Mouse (Mus musculus) layer of hippocampus, adult 11-12 months (tissue): ENCODE results near the gene Rnf130.

ENCODE experiments used
- DNase-seq: peaks from one replicate; pipeline ENCODE4 v3.0.0; 2022; ENCODE audit warnings: low spot score

The Rnf130 gene

DNA sequence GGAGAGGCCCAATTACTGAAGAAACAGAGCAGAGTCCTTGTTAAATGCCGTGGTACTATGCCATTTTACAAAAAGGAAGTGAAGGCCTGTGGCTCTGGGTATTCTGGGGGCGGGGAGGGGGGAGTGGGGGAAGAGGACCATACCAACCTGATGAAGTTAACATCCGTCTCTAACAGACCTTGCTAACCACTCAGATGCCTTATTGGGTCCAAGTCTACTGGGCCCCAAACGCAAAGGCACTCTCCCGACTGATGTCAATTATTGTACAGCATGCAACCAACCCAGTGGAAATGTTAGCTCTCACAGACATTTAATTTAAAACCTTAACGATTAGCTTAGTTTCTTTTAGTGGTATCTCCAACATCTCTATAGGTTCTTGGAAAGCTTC is 707 bp upstream of the Rnf130 start:
- DNase-seq, result no peak

DNA sequence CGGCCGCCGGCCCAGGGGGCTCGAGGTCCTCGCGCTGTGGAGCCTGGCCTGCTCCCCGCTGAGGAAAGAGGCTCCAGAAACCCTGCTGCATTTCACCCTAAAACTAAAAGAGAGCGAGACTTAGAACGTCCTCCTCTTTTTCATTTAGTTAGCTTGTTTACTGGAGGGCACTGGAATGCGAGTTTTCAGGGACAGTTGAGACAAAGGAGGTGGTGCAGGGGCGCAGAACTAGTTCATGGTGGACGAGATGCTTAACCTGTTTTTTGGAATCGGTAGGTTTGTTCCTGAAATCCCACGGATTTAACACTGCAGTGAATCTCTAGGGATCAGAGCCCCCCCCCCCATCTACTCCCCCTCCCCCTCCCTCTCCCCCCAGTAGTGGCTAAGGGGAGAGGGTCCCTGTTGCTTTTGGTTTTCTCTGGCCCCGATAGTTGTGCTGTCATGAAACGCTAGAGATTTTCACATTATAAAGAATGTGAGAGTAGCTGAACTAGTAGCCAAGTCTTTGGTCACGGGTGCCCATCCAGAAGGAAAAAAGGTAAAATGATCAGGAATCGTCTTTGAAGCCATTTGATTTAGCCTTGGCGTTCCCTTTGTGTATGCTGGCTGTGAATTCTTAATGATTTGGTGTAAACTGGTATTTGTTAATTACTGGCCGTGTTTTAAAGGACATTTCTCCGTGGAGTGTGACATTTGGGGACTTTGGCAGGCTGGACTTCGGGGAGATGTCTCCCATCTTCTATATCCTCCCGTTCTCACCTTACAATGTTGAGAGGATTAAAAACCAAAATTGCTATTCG is 775 bp downstream of the Rnf130 start:
- no peak for DNase-seq

DNA sequence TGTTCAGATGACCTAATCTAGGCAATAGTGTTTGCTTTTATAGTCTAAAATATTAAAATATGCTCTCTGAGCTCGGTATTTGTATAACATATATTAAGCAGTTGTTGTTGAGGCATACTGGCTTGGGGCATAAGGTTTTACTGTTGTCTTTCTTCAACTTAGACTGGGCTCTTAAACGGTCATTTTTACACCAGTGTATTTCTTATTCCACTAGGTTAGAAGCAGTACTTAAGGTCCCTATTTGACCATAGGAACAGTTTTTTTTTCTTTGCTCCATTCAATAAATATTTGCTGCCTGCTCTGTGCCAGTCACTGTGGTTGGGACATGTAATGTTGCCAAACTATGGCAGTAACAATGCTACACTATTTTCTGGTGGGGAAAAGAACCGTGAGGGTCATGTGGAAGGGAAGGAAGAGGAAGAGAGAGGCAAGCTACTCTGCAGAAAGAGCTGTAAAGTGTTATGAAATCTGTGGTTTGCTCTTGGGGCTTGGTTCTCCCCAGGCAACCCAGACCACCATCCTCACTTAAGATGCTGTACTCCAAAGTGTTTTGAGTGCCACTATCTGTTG is 1.5 kb downstream of the Rnf130 start:
- peak; percentile 11 for DNase-seq

DNA sequence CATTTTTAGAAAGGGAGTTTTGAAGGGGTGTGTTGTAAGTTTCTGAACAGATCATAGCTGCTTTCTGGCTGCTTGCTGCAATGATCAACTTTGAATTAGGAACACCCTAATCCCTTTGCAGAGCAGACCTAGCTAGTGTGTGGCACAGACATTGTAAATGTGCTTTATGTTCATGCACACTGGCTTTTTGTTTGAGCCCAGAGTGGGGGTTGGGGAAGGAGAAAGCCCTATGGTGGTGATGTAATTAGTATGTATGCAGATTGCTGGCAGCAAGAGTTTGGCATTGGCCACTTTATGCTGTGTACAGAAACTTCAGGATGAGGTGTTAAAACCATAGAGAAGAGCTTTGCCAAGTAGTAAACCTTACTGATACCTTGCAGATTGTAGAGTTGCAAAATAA is 3.3 kb downstream of the Rnf130 start:
- DNase-seq, result no peak

DNA sequence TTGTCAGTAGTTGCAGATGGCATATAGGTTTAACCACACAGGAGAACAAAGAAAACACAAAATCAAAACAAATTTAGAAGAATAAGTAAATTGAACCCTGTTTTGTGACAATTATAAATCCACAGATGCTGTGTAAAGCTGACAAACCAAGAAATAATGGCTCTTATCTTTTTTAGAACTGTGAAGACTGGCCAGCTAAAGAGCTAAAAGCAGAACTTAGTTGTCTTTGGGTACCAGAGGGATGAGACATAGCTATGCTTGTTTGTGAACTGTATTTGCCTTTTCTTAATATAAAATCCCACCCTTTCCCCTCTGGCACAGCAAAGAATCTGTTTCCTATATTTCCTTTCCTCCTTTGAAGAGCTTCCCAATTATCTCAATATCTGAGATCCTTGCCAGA is 9.0 kb downstream of the Rnf130 start:
- no peak for DNase-seq

DNA sequence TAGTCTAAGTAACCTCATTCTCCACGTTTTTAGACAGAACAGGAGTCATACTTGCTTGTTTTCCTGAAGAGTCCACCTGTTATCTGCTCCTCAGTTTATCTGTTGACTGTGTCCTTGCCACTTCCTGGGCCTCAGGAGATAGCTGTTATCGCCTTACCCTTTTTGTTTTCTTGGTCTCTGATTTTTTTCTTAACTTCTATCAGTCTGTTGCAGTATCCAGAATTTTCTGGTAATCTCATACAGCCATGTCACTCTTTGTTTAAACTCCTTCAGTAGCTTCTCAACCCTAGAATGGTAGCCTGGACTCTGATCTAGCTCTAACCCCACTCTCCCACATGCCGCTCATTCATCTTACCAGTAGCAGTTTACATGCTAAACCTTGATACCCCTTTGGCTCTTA is 10.6 kb downstream of the Rnf130 start:
- DNase-seq, result no peak

DNA sequence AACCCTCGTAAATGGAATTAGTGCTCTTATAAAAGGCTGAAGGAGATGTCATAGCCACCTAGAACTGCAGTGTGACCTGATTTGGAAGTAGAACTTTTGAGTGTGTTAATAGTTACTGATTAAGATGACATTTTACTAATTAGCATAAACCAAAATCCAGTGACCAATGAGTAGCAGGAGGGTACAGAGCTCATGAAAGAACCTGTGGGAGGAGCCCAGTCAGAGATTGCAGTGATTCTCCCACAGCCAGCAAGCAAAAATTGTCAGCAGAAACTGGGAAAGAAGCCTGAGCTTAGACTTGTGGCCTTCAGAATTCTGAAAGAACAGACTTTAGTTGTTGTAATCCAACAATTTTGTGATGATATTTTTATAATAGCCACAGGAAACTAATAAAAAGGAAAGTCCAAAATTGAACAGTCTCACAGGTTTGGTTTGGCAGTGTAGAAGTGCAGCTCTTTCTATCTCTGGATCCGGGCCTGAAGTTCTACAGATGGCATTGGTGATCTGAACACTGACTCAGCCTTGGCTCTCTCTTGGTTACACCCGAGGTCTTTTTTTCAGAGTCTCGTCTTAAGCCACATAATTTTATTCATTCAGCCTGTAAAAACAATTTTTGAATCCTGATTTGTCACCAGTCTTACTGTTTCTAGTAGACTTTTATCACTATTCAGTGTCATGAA is 11.8 kb downstream of the Rnf130 start:
- peak; percentile 15 for DNase-seq

DNA sequence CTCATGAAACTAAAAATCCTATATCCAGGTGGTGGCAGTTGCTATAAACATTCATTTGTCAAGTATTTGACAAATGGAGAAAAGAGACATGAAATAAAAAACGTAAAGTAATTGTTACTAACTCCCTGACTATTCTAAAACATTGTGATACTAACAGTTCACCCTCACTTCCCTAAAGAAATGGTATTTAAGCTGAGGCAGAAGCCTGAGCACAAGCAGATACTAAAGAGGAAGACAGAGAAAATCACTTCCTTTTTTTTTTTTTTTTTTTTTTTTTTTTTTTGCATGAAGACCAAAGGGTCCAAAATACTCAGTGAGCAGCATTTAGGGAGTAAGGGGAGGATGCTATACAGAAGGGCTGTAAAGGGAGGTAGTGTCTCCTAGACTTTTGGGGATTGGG is 13.6 kb downstream of the Rnf130 start:
- DNase-seq, result no peak

DNA sequence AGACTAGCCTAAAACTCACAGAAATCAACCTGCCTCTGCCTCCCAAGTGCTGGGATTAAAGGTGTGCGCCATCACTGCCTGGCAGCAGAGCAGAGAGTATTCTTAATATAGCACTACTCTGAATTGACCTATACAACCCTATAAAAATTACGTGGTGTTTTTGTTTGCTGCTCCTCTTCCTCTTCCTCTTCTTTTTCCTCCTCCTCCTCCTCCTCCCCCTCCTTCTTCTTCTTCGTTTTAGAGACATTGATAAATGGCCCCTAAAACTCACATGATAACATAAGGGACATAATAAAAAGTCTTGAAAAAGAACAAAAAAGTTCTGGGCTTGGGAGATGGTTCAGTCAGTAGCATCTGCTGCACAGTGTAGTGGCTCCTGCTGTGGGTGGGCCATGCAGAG is 16.0 kb downstream of the Rnf130 start:
- DNase-seq, result no peak

DNA sequence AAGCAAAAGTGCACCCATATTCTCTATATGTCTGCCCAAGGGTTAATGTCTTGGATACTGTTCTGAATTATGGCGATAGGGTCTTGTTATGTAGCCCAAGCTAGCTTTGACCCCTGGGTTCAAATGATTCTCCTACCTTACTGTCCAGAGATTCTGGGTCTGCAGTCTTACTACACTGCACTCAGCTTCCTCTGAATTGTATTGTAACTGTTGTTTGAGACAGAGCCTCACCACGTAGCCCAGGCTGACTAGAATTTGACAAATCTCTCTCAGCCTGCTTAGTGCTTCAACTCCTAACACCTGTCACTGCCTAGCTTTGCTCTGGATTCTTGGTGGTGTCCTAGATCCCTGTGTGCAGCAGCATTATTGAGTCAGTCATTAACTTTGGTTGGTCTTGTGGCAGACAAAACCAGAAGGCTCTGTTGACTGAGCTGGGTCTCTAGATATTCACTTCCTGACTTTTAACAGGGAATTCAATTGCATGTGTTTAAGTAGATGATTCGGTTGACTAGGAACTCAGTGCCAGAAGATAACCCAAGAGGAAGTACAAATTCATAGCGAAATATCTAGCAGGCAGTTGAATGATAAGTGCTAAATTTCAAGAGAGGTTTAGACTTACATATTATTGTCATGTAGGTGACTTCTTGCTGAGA is 17.3 kb downstream of the Rnf130 start:
- DNase-seq, result no peak

DNA sequence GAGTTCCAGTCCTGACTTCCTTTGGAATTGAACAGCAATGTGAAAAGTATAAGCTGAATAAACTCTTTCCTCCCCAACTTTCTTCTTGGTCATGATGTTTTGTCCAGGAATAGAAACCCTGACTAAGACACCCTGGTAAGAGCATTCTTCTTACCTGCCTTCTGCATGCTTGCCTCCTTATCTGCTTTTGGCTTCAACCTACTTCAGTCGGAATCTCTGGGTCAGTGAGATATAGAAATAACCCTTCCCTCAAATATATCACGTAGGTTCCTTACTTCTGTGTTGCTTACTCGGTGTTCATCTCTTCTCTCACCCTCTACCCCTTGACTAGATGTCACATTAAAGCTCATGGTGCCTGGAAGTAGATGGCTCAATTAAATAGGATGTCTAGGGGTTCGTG is 19.3 kb downstream of the Rnf130 start:
- DNase-seq, result no peak

DNA sequence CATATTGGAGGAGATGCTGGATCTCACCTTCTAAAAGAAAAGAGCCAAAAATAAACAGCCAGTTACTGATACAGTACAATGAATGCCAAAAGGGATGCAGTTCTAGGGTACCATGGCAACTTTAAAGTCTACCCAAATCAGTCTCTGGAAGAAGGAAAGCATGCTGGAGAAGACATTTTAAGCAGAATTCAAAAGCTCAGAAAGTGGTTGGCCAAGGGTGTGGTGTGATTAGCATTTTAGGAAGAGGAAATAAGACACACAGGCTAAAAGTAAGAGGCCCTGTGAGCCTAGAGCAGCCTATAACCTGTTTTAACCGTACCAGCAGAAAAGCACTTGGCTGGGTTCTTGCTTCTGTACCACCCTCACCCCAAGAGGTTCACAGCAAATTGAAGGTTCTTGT is 22.5 kb downstream of the Rnf130 start:
- DNase-seq, result no peak

DNA sequence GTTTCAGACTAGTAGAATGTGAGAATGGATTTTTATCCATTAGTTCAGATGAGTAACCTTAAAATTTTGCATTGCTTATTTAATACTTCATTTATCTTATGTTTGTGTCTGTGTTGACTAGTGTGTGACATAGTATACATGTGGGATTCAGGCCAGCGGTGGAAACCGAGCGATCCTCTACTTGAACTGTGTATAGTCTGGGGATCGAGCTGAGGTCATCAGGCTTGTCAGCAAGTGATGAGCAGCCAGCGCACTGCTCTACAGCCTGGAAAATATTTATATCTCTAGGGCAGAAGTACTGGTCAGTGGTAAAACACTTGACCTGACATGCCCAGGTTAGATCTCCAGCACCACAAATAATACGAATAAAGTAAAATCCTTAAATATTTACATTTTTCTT is 23.0 kb downstream of the Rnf130 start:
- DNase-seq, result no peak

DNA sequence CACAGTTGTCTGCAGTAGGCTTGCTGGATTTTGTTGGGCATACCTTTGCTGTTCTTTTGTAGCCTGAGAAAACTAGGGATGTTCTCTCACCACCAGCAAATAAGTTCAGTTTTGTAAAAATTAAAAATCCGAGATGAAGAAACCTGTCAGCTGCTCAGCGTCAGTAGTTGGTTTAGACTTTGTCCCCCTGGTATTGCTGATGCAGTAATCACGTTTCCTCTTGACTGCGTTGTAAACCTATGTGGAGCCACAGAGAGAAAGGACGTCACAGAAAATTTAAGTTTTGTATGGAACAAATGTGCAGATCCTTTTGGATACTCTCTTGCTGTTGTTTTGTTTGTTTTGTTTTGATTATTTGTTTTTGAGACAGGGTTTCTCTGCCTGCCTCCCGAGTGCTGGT is 25.2 kb downstream of the Rnf130 start:
- DNase-seq, result no peak

DNA sequence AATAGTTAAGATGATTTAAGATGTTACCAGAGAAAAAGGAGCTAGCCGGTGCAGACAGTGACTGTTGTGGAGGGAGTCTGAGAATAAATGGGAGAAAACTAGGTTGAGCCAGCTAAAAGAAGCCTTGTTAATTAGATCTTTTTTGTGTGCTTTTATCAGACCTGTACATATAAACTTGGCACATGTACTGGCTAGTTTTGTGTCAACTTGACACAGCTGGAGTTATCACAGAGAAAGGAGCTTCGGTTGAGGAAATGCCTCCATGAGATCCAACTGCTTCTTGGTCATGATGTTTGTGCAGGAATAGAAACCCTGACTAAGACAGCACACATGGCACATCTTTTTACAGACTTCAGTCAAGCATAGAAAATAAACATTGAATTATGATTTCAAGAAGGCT is 32.6 kb downstream of the Rnf130 start:
- no peak for DNase-seq

DNA sequence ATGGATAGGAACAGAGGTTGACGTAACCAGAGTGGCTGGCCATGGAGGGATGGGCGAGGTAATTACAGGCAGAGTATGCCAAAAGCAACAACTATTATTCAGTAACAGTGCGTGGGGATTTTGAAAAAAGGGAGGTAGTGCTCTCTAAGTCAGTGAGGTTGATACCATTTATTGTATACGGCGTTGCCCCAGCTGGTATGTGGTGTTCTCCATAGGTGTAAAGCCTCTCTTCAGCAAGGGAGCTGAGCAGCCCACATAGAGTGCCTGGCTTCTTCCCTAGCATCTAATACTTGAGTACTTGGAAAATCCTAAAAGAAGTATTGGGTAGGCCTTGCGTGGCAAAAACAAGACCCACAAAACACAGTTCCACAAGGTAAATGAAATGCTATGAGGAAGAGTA is 33.1 kb downstream of the Rnf130 start:
- no peak for DNase-seq

DNA sequence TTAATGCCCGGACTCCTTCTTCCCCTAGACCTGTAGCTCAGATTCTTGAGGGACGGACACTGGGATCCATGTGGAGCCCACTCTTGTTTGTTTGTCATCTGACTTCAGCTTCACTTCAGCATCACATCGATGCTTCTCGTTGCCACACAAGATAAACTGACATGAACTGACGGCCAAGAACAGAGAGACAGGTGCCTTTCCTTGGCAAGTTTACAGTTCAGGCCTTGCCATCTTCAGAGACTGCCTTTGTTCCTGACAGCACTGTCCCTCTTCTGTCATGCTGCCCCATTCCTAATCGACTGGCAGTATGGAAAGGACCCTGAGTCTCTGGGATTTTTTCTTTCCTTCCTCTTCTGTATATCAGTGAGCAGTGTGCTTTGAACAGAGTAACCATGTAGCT is 33.9 kb downstream of the Rnf130 start:
- no peak for DNase-seq

DNA sequence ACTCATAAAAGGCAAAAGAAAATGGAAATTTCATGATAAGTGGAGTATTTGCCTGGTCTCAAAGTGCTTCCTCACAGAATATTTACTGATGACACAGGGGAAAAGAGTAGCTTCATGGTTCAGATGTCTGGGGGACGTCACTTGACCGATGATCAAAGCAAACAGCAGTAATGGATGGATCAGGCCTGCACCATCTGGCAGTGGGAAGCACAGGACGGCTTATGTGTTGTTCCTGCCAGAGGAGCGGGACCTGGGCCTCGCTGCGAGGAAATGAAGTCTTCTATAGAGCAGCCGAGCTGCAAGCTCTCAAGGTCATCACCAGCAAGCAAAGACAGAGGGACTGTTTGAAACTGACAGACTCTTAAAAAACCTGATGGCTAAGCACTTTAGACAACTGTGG is 37.0 kb downstream of the Rnf130 start:
- DNase-seq, result no peak

DNA sequence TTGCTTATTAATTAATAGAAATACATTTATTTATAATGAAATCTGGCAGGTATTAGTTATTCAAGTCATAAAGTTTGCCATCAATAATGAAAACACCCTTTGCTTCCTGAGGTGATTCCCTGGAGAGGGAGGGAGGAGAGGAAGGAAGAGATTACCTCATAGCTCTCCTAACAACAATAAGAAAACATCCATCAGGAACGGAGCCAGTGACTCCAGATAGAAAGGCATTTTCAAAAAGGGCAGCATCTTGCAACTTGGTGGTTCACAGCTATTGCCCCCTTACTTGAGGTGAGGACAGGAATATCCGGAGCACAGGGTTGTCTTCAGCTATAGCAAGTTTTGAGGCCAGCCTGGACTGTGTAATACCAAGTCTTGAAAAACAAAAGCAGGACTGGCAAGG is 40.9 kb downstream of the Rnf130 start:
- no peak for DNase-seq

DNA sequence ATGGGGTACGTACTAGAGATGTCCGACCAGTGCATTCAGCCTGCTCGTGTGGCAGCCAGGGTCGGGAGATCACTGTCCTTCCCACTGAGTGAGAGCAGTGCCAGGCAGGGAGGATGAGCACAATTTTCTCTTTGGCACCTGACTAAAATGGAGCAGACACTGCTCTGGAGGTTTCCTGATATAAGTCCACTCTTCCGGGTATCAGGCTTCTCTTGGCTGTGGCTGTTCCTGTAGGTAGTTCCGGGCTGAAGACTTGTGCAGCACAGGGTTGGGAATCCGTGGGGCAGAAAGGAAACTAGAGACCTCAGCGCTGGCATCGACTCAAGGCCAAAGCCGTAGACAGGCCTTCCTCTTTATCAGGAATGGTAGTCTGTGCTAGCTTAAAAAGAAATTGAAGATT is 48.7 kb downstream of the Rnf130 start:
- no peak for DNase-seq

DNA sequence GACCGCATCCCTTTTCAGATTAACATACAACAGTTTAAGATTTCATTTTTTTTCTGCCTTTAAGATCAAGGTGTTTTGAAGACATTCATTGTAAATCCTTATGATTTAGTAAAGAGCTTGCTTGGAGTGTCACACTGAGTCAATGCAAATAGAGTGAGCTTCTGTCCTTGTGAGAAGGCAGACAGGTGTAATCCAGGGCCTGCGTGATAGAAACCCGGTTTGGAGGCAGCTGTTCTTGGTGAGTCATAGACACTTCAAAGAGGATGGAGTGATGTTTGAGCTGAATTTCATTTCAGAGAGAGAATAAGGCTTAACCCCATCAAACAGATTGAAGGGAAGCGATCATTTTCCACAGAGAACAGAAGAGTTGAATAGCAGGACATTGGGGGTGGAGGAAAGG is 51.6 kb downstream of the Rnf130 start:
- no peak for DNase-seq

DNA sequence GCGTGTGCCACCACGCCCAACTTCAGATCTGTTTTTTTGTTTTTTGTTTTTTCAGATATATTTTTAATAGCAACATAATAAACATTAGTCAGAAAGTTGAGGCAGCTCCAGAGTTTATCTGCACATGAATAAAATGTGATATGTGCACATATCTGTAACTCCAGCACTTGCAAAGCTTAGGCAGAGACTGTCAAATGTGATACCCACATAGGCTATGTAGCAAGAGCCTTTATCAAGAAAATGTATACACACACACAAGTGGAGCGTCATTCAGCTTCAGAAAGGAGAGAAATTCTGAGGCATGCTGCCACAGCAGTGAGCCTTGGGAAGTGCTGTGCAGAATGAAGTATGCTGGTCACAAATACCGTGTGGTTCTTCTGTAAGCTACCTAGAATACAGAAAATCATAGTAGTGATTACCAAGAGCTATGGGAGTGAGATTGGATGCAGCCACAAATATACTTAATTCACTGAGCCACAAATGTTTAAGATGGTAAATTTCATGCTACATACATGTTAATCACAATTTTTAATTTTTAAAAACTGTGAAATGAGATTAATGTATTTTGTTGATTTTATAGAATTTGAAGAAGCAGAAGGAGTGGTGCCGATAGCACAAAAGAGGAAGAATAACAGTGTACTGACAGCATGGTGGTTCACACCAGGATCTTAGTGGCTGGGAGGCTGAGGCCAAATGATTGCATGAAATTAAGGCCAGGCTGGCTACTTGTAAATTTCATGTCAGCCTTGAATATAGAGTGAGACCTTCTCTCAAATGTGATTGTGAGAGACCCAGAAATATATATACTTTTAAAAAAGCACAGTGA is 56.4 kb downstream of the Rnf130 start:
- DNase-seq, result no peak
